Mouse (Mus musculus): Measurements from ENCODE around the gene 9330161L09Rik. TPM values are rescaled to one million over a fixed set of nuclear protein-coding genes. Genes with fewer than 3 reads are reported as not detected.

The 9330161L09Rik gene
- polyA plus RNA-seq, 1 experiment from 2014 or later = 0.59 TPM

DNA sequence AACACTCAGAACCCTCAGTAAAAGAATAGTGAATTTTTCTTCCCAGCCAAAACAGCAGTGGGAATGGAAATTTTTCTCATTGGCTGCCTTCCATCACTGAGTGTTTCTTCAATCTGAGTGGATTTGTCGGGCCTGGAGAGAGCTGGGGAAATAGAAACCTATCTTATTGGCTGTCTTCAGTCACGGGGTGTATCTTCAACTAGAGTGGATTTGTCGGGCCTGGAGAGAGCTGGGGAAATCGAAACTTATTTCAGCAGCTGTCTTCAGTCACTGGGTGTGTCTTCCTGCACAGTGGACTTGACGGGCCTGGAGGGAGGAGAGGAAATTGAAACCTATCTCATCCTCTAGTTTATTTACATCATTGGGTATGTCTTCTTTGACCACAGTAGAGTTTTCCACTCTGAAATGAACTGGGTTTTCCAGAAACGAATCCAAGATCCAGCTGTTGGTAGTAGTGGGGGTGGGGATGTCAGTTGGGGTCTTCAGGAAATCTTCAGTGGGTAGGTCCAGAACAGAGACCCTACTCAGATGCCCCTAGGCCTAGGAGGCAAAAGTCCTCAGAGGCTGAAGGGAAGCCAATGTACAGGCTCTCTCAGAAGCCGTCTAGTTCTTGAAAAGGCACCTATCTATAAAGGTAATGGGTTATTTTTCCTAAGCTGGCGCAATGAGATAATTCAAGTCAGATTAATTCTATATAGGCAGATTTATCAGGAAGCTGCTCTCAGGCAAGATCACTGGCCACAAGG is 26.5 kb upstream of the 9330161L09Rik start, which contains the start of gene Ifi27:
Ifi27 (plus strand) TSS at position 226 of the 746 bp plus-strand sequence.
- Histone ChIP-seq H3K9me3 (ENCODE audit: control insufficient read depth, low read length) (no peaks in the 10 kb centered on the region), H3K36me3 (ENCODE audit: control insufficient read depth, insufficient read depth, low read length) (no peaks in the 10 kb centered on the region), H3K4me3 (ENCODE audit: low read depth, low read length) (no peak within 1 kb of the TSS), H3K9ac (ENCODE audit: low read length) (no peak within 1 kb of the TSS), H3K27me3 (ENCODE audit: control insufficient read depth, insufficient read depth, low read length) (no peaks in the 10 kb centered on the region), H3K4me2 (no peak within 1 kb of the TSS), H3K27ac (ENCODE audit: low read depth, low read length) (no peak within 1 kb of the TSS), H3K4me1 (ENCODE audit: control insufficient read depth, insufficient read depth, low read length) (no peaks in the 10 kb centered on the region)
- WGBS = 79% methylated on average over 8 of the region's 8 CpGs
- DNase-seq (ENCODE audit: low spot score, missing footprints) = no peak
- ATAC-seq (ENCODE audit: low FRiP score) = no peak

DNA sequence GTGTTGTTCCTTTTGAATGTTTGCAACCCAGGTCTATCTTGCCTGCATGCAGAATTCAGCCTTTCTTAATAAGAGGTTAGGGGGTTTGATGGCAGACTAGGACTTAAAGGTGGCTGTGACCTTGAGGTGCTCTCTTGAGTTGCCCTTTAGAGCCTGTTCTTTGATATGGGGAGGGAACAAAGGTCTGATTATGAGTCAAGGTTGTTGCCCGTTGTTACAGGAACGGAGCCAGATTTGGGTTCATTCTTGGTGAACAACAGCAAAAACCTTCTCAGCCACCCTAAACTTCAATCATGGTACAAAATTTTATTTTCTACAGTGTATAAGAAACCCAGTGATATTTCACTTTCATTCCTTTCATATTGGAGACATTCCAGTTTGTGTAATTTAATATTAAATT is 25.8 kb upstream of the 9330161L09Rik start:
- H3K27me3 ChIP-seq (ENCODE audit: control insufficient read depth, insufficient read depth, low read length) = no peaks in the 10 kb centered on the region
- no peak for ATAC-seq (ENCODE audit: low FRiP score)
- H3K36me3 ChIP-seq (ENCODE audit: control insufficient read depth, insufficient read depth, low read length) = no peaks in the 10 kb centered on the region
- DNase-seq (ENCODE audit: low spot score, missing footprints) = no peak
- no peaks in the 10 kb centered on the region for H3K9me3 ChIP-seq (ENCODE audit: control insufficient read depth, low read length)
- no peak overlapping the region for H3K4me2 ChIP-seq
- H3K27ac ChIP-seq (ENCODE audit: low read depth, low read length) = no peak overlapping the region
- H3K9ac ChIP-seq (ENCODE audit: low read length) = no peak overlapping the region
- H3K4me3 ChIP-seq (ENCODE audit: low read depth, low read length) = no peak overlapping the region
- WGBS = 86% methylated on average over 2 of the region's 2 CpGs
- H3K4me1 ChIP-seq (ENCODE audit: control insufficient read depth, insufficient read depth, low read length) = no peaks in the 10 kb centered on the region

DNA sequence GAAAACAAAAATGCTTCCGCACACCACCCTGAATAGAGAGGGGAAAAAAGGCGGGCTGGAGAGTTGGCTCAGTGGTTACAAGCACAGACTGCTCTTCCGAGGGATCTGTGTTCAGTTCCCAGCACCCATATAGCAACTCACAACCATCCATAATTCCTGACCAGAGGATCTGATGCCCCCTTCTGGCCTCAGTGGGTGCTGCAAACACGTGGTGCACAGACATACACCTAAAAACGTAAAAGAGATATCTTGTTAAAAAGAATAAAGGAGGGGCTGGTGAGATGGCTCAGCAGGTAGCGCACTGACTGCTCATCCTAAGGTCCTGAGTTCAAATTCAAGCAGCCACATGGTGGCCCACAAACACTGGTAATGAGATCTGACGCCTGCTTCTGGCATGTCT is 19.1 kb upstream of the 9330161L09Rik start:
- 88% methylated on average over 7 of the region's 7 CpGs for WGBS
- no peak overlapping the region for H3K27ac ChIP-seq (ENCODE audit: low read depth, low read length)
- no peak for ATAC-seq (ENCODE audit: low FRiP score)
- no peaks in the 10 kb centered on the region for H3K9me3 ChIP-seq (ENCODE audit: control insufficient read depth, low read length)
- peaks cover 9% of the 10 kb centered on the region; the same call in 1 of the 2 replicates for H3K36me3 ChIP-seq (ENCODE audit: control insufficient read depth, insufficient read depth, low read length)
- no peak overlapping the region for H3K4me3 ChIP-seq (ENCODE audit: low read depth, low read length)
- no peak for DNase-seq (ENCODE audit: low spot score, missing footprints)
- no peaks in the 10 kb centered on the region for H3K27me3 ChIP-seq (ENCODE audit: control insufficient read depth, insufficient read depth, low read length)
- no peak overlapping the region for H3K9ac ChIP-seq (ENCODE audit: low read length)
- peaks cover 15% of the 10 kb centered on the region for H3K4me1 ChIP-seq (ENCODE audit: control insufficient read depth, insufficient read depth, low read length)
- no peak overlapping the region for H3K4me2 ChIP-seq

DNA sequence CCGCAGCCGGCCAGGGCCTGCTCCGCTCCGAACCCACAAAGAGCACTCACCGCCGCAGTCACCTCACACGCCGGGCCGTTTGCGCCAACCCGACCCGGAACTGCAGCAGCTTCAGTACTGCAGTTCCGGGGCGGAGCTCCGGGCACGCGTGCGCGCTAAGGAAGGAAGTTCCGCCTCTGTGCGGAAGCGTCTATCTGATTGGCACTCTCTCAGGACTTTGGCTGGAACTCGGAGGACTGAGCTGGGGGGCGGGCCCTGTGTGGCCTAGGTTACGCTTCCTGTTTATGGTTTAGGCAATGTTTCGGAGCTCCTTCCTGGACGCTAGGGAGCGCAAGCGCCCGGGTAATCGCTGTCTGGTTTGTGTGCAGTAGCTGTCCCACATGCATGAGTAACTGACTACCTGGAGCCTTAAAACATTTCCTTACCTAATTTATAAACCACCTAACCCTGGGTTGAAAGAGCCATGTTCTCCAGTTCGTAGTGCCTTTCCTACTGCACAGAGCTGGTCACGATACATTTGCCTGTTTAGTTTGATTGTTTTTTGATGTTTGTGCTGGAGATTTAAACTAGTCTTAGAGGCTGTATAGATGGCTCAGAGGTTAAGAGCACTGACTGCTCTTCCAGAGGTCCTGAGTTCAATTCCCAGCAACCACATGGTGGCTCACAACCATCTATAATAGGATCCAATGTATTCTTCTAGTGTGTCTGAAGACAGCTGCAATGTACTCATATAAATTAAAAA is 18.3 kb upstream of the 9330161L09Rik start, which contains the start of gene Ddx24:
Ddx24 (minus strand) TSS at position 102 of the 742 bp plus-strand sequence.
- 2% methylated on average over 33 of the region's 33 CpGs for WGBS
- no peaks in the 10 kb centered on the region for H3K27me3 ChIP-seq (ENCODE audit: control insufficient read depth, insufficient read depth, low read length)
- H3K4me1 ChIP-seq (ENCODE audit: control insufficient read depth, insufficient read depth, low read length) = peaks cover 20% of the 10 kb centered on the region
- H3K4me3 ChIP-seq (ENCODE audit: low read depth, low read length) = peak within 1 kb of the TSS; percentile 96
- DNase-seq (ENCODE audit: low spot score, missing footprints) (peak; percentile 100), ATAC-seq (ENCODE audit: low FRiP score) (peak; percentile 100)
- peaks cover 9% of the 10 kb centered on the region; the same call in 1 of the 2 replicates for H3K36me3 ChIP-seq (ENCODE audit: control insufficient read depth, insufficient read depth, low read length)
- H3K4me2 ChIP-seq = peak within 1 kb of the TSS; percentile 80
- H3K9me3 ChIP-seq (ENCODE audit: control insufficient read depth, low read length) = no peaks in the 10 kb centered on the region
- H3K27ac ChIP-seq (ENCODE audit: low read depth, low read length) = no peak within 1 kb of the TSS
- H3K9ac ChIP-seq (ENCODE audit: low read length) = peak within 1 kb of the TSS; percentile 88

DNA sequence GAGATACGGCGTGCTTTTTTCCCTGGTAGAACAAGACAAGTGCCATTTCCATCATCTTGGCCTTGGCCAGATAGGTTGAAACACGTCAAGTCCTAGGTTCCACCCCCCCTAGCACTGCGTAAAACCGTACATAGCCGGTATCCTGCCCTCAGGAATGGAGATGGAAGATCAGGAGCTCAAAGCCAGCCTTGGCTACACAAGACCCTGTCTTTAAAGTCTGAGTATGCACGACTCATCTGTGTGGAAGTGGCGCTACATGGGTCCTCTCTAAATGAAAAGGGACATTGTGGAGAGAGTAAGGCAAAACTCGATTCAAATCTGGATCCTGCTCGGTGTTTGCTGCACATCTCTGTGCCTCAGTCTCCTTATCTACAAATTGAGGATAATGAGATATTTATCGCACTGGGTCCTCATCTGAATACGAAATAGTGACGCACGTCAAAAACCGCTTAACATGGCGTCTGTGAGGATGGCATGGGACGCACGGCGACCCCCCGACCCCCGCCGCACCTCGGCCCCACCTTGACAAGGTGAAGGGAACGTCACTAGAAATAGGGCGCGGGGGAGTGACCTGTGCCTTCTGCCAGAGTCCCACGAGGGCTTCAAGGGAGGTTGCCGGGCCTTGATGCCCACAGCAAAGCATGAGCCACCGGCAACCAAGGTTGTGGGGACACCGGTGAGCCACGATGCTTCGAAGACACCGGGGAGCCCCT is 17.6 kb upstream of the 9330161L09Rik start:
- peak overlapping the region; percentile 96 for H3K4me3 ChIP-seq (ENCODE audit: low read depth, low read length)
- no peaks in the 10 kb centered on the region for H3K27me3 ChIP-seq (ENCODE audit: control insufficient read depth, insufficient read depth, low read length)
- peak overlapping the region; percentile 88 for H3K9ac ChIP-seq (ENCODE audit: low read length)
- DNase-seq (ENCODE audit: low spot score, missing footprints) (no peak), ATAC-seq (ENCODE audit: low FRiP score) (no peak)
- peak overlapping the region; percentile 80 for H3K4me2 ChIP-seq
- peaks cover 9% of the 10 kb centered on the region; the same call in 1 of the 2 replicates for H3K36me3 ChIP-seq (ENCODE audit: control insufficient read depth, insufficient read depth, low read length)
- WGBS = 11% methylated on average over 33 of the region's 33 CpGs
- H3K4me1 ChIP-seq (ENCODE audit: control insufficient read depth, insufficient read depth, low read length) = peaks cover 20% of the 10 kb centered on the region
- no peaks in the 10 kb centered on the region for H3K9me3 ChIP-seq (ENCODE audit: control insufficient read depth, low read length)
- no peak overlapping the region for H3K27ac ChIP-seq (ENCODE audit: low read depth, low read length)

DNA sequence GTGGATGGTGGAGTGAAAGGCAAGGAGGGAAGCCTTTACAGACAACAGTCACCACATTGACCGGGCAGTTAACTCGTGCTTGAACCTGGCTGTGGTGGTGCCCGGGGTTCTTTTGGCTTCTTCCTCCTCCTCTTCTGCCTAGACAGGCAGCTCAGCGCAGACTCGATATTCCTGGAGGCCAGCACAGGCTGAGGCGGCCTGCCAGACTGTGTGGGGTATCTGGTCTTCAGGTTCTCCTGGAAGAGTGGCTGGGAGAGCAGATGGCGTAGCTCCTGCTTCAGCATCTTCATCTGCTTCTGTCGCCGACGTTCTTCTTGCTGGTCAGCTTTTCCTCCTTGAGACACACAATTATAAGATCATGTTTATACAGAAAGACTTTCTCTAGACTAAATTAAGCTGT is 524 bp upstream of the 9330161L09Rik start:
- no peaks in the 10 kb centered on the region for H3K9me3 ChIP-seq (ENCODE audit: control insufficient read depth, low read length)
- no peak overlapping the region for H3K4me3 ChIP-seq (ENCODE audit: low read depth, low read length)
- H3K27ac ChIP-seq (ENCODE audit: low read depth, low read length) = no peak overlapping the region
- ATAC-seq (ENCODE audit: low FRiP score) (no peak), DNase-seq (ENCODE audit: low spot score, missing footprints) (no peak)
- 92% methylated on average over 10 of the region's 10 CpGs for WGBS
- H3K36me3 ChIP-seq (ENCODE audit: control insufficient read depth, insufficient read depth, low read length) = peaks cover 26% of the 10 kb centered on the region
- H3K4me1 ChIP-seq (ENCODE audit: control insufficient read depth, insufficient read depth, low read length) = no peaks in the 10 kb centered on the region
- H3K27me3 ChIP-seq (ENCODE audit: control insufficient read depth, insufficient read depth, low read length) = no peaks in the 10 kb centered on the region
- H3K9ac ChIP-seq (ENCODE audit: low read length) = no peak overlapping the region
- no peak overlapping the region for H3K4me2 ChIP-seq

DNA sequence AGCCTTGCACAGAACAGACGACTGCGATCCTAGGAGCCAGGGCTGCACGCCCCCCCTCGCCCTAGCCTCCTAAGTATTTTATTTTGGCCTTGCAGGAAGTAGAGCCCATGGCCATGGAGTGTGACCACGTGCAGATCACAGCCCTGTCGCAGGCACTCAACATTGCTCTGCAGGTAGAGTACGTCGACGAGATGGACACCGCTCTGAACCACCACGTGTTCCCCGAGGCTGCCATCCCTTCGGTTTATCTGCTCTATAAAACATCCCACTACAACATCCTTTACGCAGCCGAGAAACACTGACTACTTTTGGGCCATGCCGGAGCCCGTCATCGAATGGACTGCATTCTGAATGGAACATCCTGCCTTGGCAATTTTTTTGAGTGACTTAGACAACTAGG is 3.5 kb downstream of the 9330161L09Rik start:
- DNase-seq (ENCODE audit: low spot score, missing footprints) = no peak
- Histone ChIP-seq H3K4me2 (no peak overlapping the region), H3K4me1 (ENCODE audit: control insufficient read depth, insufficient read depth, low read length) (no peaks in the 10 kb centered on the region), H3K9me3 (ENCODE audit: control insufficient read depth, low read length) (no peaks in the 10 kb centered on the region), H3K27ac (ENCODE audit: low read depth, low read length) (no peak overlapping the region), H3K9ac (ENCODE audit: low read length) (no peak overlapping the region), H3K36me3 (ENCODE audit: control insufficient read depth, insufficient read depth, low read length) (peaks cover 17% of the 10 kb centered on the region), H3K4me3 (ENCODE audit: low read depth, low read length) (no peak overlapping the region), H3K27me3 (ENCODE audit: control insufficient read depth, insufficient read depth, low read length) (no peaks in the 10 kb centered on the region)
- ATAC-seq (ENCODE audit: low FRiP score) = no peak
- 90% methylated on average over 18 of the region's 18 CpGs for WGBS

DNA sequence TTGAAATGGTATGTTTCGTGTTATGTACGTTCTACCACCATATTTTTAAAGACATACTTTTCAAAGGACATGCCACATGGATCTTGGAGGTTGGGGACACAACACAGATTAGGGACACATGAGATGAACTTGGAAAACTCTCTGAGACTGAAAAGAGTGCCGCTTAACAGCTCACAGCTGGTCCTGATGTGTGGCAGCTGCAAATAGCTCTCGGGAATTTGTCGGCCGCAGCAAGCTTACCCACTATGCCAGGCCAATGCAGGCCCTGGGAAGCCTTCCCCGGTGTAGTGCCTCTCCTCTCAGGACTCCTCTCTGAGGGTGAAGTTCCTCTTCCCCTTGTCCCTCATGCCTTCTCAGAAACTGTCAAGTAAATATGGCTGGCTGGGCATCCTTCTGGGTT is 10.9 kb downstream of the 9330161L09Rik start:
- no peak overlapping the region for H3K9ac ChIP-seq (ENCODE audit: low read length)
- no peaks in the 10 kb centered on the region for H3K4me1 ChIP-seq (ENCODE audit: control insufficient read depth, insufficient read depth, low read length)
- no peak overlapping the region for H3K27ac ChIP-seq (ENCODE audit: low read depth, low read length)
- DNase-seq (ENCODE audit: low spot score, missing footprints) (no peak), ATAC-seq (ENCODE audit: low FRiP score) (no peak)
- H3K9me3 ChIP-seq (ENCODE audit: control insufficient read depth, low read length) = no peaks in the 10 kb centered on the region
- no peaks in the 10 kb centered on the region for H3K36me3 ChIP-seq (ENCODE audit: control insufficient read depth, insufficient read depth, low read length)
- H3K4me2 ChIP-seq = no peak overlapping the region
- WGBS = 85% methylated on average over 7 of the region's 7 CpGs
- H3K4me3 ChIP-seq (ENCODE audit: low read depth, low read length) = no peak overlapping the region
- H3K27me3 ChIP-seq (ENCODE audit: control insufficient read depth, insufficient read depth, low read length) = no peaks in the 10 kb centered on the region
